7 mouse cellular contexts compared by ENCODE assay signal in the genomic region with DNA sequence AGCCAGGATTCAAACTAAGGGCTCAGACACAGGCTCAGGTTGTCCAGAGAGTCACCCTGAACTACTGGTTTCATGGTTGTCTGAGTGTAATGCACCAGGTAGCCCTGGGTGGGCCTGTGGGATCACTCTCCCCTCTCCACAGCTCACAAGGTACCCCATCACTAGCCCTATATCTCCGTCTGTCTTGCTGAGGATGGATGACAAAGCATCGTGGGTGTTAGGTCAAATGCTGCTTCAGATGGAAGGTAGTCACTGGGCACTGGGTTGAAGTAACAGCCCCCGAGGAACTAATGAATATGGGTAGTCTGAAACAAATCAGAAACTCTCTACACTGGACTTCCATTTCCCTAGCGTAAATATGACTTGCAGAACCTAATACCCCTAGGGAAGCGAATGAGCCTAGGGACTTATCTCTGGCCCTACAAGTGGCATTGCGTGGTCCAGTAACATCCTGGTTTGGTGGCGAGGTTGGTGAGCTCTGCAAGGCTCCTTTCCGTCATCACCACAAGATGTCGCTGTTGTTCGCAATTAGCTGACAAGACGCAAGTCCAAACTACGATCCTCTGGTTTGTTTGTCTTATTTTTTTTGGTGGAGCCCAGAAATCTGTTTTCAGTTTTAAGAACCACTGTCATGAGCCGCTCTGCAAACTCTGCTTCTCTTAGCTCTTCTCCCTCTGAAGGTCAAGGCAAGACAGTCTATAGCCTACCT. TPM values are rescaled to one million over a fixed set of nuclear protein-coding genes. Genes with fewer than 3 reads are reported as not detected.
DNase-seq lines count a peak whose midpoint lies in the region; ATAC-seq and TF ChIP-seq lines count a peak whose summit lies in the region.

No protein-coding gene starts in this region.

- TF ChIP-seq POLR2A in kidney, adult 2 months (IDR thresholded peaks at IDR 0.05; ENCODE audit: low read depth, low read length): no peak

- ATAC-seq in limb, embryonic 12.5 days (ENCODE audit: insufficient number of reproducible peaks, insufficient read depth, low FRiP score, low TSS enrichment, low read depth): peak; percentile 54; the same call in 1 of the 2 replicates
- ATAC-seq in midbrain, embryonic 14.5 days (ENCODE audit: low FRiP score, low TSS enrichment): no peak

- peak overlapping the region; percentile 18; the same call in 1 of the 2 replicates for H3K27ac ChIP-seq in kidney, adult 2 months (ENCODE audit: insufficient read depth, low read depth, low read length)
- H3K27ac ChIP-seq in limb, embryonic 12.5 days: 0 out of 2 replicates have a peak overlapping the region, but pooled peaks have one; percentile 5
- no peak overlapping the region for H3K27ac ChIP-seq in midbrain, embryonic 14.5 days (replicated peaks; ENCODE audit: low read depth, low read length)

- no peaks in the 10 kb centered on the region for H3K9me3 ChIP-seq in limb, embryonic 12.5 days
- no peaks in the 10 kb centered on the region for H3K9me3 ChIP-seq in midbrain, embryonic 14.5 days (ENCODE audit: control insufficient read depth, low read length)

- peak; percentile 65 for DNase-seq in adrenal gland, adult 2 months
- DNase-seq in embryo, embryonic 10.5 days (ENCODE audit: low spot score): peak; percentile 92
- DNase-seq in gastrocnemius, postnatal 4 days (ENCODE audit: low spot score in 2 of 2): peak; percentile 54 to 79
- DNase-seq in kidney, adult 2 months: peak; percentile 90
- peak; percentile 94 for DNase-seq in midbrain, embryonic 14.5 days
- peak; percentile 58 for DNase-seq in spleen, adult 12 weeks (ENCODE audit: low spot score)

- no peaks in the 10 kb centered on the region for H3K36me3 ChIP-seq in kidney, adult 2 months (ENCODE audit: control insufficient read depth, insufficient read depth, low read length)
- H3K36me3 ChIP-seq in limb, embryonic 12.5 days: no peaks in the 10 kb centered on the region
- no peaks in the 10 kb centered on the region for H3K36me3 ChIP-seq in midbrain, embryonic 14.5 days (ENCODE audit: control insufficient read depth, insufficient read depth, low read length)

- TF ChIP-seq CTCF in kidney, adult 2 months (conservative IDR thresholded peaks at IDR 0.05; ENCODE audit: insufficient read depth, insufficient read length, low read depth, low read length): peak; percentile 95

- H3K4me3 ChIP-seq in kidney, adult 2 months (ENCODE audit: insufficient read depth, low read depth, low read length): no peak overlapping the region
- H3K4me3 ChIP-seq in limb, embryonic 12.5 days (replicated peaks): no peak overlapping the region
- no peak overlapping the region for H3K4me3 ChIP-seq in midbrain, embryonic 14.5 days (replicated peaks; ENCODE audit: low read depth, low read length)

- H3K27me3 ChIP-seq in kidney, adult 2 months (replicated peaks; ENCODE audit: control insufficient read depth, insufficient read depth, low read length): no peaks in the 10 kb centered on the region
- no peaks in the 10 kb centered on the region for H3K27me3 ChIP-seq in limb, embryonic 12.5 days
- H3K27me3 ChIP-seq in midbrain, embryonic 14.5 days (ENCODE audit: control insufficient read depth, insufficient read depth, low read length): no peaks in the 10 kb centered on the region

- H3K4me2 ChIP-seq in limb, embryonic 12.5 days: peak overlapping the region; percentile 21; the same call in 1 of the 2 replicates
- no peak overlapping the region for H3K4me2 ChIP-seq in midbrain, embryonic 14.5 days (ENCODE audit: low read length)

- 10% methylated on average over 13 of the region's 13 CpGs for WGBS in kidney, adult 2 months
- 19% methylated on average over 13 of the region's 13 CpGs for whole genome bisulfite sequencing in limb, embryonic 12.5 days
- WGBS in midbrain, embryonic 14.5 days: 19% methylated on average over 13 of the region's 13 CpGs

- H3K9ac ChIP-seq in limb, embryonic 12.5 days (replicated peaks): no peak overlapping the region
- H3K9ac ChIP-seq in midbrain, embryonic 14.5 days (replicated peaks; ENCODE audit: low read length): no peak overlapping the region

- H3K4me1 ChIP-seq in kidney, adult 2 months (ENCODE audit: control insufficient read depth, insufficient read depth, low read length): peaks cover 14% of the 10 kb centered on the region; the same call in 1 of the 2 replicates
- H3K4me1 ChIP-seq in limb, embryonic 12.5 days (replicated peaks): no peaks in the 10 kb centered on the region; the same call in 1 of the 2 replicates
- no peaks in the 10 kb centered on the region for H3K4me1 ChIP-seq in midbrain, embryonic 14.5 days (ENCODE audit: control insufficient read depth, insufficient read depth, low read length)

RNA-seq across cellular contexts. Expression of a gene that starts 12.2 kb away (rescaled TPM):
- under 1 TPM; 0.14 to 0.38 TPM for total RNA-seq in adrenal gland, adult 2 months (2021)
- polyA plus RNA-seq in adrenal gland, adult 2 months (2012; rRNA removed): 0.42 and 0.48 TPM in 2 replicates
- total RNA-seq in gastrocnemius, postnatal 4 days (2021): not detected
- 0.41 and 0.88 TPM in 2 replicates for polyA plus RNA-seq in kidney, adult 2 months (2012; rRNA removed)
- polyA plus RNA-seq in limb, embryonic 12.5 days (2016; fragmentation: Nextera tagmentation; extraction: Ambion mirVana): 0.12 and 0.49 TPM in 2 replicates
- 1.6 and 2.4 TPM in 2 replicates for polyA plus RNA-seq in midbrain, embryonic 14.5 days (2014; fragmentation: Nextera tagmentation; extraction: Ambion mirVana)

RNA-seq across cellular contexts. Expression of a gene that starts 58.4 kb away (rescaled TPM):
- 10 to 100 TPM; 18.4 to 19.3 TPM for total RNA-seq in adrenal gland, adult 2 months (2021)
- polyA plus RNA-seq in adrenal gland, adult 2 months (2012; rRNA removed): 16.7 and 17.6 TPM in 2 replicates
- 1 to 10 TPM; 7.6 to 9.3 TPM for total RNA-seq in gastrocnemius, postnatal 4 days (2021)
- 18.1 and 19.9 TPM in 2 replicates for polyA plus RNA-seq in kidney, adult 2 months (2012; rRNA removed)
- polyA plus RNA-seq in limb, embryonic 12.5 days (2016; fragmentation: Nextera tagmentation; extraction: Ambion mirVana): 2.8 and 3.4 TPM in 2 replicates
- polyA plus RNA-seq in midbrain, embryonic 14.5 days (2014; fragmentation: Nextera tagmentation; extraction: Ambion mirVana): 2.3 and 2.9 TPM in 2 replicates
